Mouse (Mus musculus) yolk sac, embryonic 10.5 days (tissue): ENCODE measurements around the gene Acp6.

Experiments used
- DNase-seq: peaks from one replicate; pipeline ENCODE4 v3.0.0-alpha.2; 2017; ENCODE audit warnings: low spot score

The Acp6 gene

GRCm38 (mm10) chr3:97196571-97196970 lies 38.0 kb downstream of the Acp6 start:
- DNase-seq: no peak

GRCm38 (mm10) chr3:97199261-97199660 lies 40.7 kb downstream of the Acp6 start:
- DNase-seq: no peak

- peak; percentile 45 for DNase-seq
Observed at GRCm38 (mm10) chr3:97201943-97202342, 43.4 kb downstream of the Acp6 start.

GRCm38 (mm10) chr3:97203880-97204279 lies 45.3 kb downstream of the Acp6 start:
- DNase-seq: no peak

GRCm38 (mm10) chr3:97206521-97206920 lies 47.9 kb downstream of the Acp6 start:
- DNase-seq: no peak

- DNase-seq: no peak
Observed at GRCm38 (mm10) chr3:97209351-97209750, 50.8 kb downstream of the Acp6 start.

GRCm38 (mm10) chr3:97211177-97211576 lies 52.6 kb downstream of the Acp6 start:
- no peak for DNase-seq

GRCm38 (mm10) chr3:97213871-97214270 lies 55.3 kb downstream of the Acp6 start:
- no peak for DNase-seq

GRCm38 (mm10) chr3:97214439-97214838 lies 55.9 kb downstream of the Acp6 start:
- DNase-seq: no peak

- peak; percentile 33 for DNase-seq
Observed at GRCm38 (mm10) chr3:97215526-97215925, 56.9 kb downstream of the Acp6 start.

- no peak for DNase-seq
Observed at GRCm38 (mm10) chr3:97223261-97223660, 64.7 kb downstream of the Acp6 start.

- DNase-seq: no peak
Observed at GRCm38 (mm10) chr3:97225231-97225630, 66.7 kb downstream of the Acp6 start.

GRCm38 (mm10) chr3:97226719-97227118 lies 68.1 kb downstream of the Acp6 start:
- DNase-seq: no peak
